Mouse (Mus musculus) cerebellum, adult (tissue): Measurements from ENCODE around the gene Nynrin.

Source experiments
- ATAC-seq: cut with Nextera tagmentation; 2 replicates; pipeline ENCODE4 v1.9.2; 2017; ENCODE audit warnings: mild to moderate bottlenecking, moderate library complexity, mixed read lengths; ENCODE audit not compliant: insufficient number of reproducible peaks, low FRiP score, low TSS enrichment

Nynrin gene

DNA sequence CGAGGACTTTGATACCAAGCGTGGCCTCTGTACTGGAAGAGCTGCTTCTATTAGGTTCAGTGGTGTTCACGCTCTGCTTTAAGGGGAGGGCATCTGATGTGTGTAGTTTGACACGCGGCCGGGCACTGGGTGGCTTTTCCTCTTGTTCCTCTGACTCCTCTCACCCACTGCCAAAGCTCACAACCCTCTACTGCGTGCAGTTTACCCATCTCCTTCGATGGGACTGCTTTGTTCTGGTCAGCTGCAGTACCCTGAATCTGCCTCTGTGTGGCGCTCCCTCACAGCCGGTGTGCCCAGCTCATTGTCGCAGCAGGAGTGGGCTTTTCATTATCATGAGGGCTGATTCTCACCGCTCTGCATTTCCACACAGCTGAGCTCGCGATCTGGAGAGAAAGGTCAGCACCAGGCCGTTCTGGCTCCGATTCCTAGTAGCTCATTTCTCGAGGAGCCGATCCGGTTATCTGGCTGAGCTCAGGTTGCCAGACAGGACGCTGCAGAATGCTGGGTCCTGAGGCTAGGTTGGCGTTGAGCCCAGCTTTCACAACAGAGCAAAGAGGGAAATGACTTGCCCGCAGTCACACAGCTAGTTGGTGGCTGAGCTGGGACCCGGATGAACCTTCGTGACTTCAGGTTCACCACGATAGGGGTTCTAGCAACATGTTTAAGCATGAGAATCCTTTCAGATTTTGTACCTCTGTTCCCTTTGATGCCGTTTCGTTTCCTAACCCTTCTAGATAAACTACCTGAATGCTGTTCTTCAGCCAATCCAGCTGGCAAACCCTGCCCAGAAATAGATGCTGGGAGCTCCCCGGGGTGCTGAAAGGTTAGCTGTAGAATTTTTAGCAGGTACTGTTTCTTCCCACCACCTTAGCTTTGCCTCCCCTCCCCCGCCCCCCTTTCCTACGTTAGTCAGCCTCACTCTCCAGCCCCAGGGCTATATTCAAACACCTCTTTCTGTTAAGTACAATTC lies 20.2 kb downstream of the Nynrin start:
- peak; percentile 74 for ATAC-seq

DNA sequence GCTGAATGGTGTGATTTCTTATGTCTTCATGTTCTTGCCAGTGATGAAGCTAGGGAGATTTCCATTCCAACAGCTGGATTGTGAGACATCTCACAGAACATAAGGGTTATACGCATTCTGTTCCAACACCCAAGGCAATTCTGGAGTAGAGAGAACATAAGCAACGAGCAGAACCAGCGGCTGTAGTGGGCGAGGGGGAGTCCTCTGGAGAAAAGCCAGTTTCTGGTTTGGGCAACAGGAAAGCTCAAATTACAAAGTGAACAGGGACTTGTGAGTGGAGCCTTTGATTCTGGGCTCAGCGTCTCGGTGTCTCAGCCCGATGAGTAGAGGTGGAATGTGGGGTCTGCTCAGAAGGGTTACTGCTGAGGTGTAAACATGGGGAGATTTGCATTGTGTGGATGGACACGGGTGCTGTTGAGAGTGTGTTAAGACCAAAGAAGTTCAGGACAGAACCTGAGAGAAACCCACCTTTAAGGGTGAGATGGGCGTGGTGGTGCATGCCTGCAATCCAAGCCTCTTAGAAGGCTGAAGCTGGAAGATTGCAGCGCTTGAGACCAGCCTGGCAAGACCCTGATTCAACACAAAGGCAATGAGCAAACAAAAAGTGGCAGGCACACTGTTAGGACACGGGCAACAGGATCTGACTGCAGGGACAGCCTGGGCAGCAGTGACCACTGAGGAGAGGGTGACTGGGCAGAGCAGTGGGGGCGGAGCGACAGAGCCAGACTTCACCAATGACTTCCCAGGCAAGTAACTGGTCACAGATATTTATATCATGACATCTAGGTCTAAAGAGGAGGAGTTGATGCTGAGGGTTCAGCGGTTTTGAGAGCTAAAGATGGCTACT lies 23.9 kb downstream of the Nynrin start:
- no peak for ATAC-seq

DNA sequence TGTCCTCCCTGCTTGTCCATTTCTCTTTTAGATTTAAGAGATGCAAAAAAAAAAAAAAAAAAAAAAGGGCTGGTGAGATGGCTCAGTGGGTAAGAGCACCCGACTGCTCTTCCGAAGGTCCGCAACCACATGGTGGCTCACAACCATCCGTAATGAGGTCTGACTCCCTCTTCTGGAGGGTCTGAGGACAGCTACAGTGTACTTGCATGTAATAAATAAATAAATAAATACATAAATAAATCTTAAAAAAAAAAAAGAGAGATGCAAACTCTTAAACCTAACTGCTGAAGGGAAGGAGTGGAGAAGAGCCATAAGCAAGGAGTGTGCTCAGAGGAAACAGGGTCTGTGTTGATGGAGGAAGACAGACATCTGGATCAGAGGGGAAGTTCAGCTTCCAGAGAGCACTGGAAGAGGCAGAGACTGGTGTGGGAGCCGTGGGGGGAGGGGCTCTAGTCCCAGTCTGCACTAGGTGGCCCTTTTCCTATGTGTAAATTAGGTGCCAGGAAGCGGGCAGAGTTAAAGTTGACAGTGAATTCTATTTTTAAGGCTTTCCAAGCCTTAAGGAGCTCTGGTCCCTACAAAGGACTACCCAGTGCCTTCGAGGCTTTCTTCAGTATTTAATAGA lies 24.6 kb downstream of the Nynrin start:
- no peak for ATAC-seq

DNA sequence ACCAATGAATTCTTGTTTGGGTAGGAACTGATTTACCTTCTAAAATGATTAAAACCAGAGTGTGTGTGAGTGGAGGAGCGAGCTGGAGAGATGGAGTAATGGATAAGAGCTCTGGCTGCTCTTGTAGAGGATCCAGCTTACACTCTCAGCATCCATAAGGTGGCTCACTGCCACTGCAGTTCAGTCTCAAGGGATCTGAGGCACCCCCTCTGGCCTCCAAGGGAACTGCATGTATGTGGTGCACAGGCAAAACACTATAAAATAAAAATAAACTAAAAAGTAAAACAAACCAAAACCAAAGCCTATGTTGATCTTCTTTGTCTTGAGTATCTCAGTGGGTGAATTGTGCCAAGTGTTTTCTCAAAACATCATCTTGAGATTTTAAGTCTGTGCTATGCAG lies 25.8 kb downstream of the Nynrin start:
- ATAC-seq, result no peak

DNA sequence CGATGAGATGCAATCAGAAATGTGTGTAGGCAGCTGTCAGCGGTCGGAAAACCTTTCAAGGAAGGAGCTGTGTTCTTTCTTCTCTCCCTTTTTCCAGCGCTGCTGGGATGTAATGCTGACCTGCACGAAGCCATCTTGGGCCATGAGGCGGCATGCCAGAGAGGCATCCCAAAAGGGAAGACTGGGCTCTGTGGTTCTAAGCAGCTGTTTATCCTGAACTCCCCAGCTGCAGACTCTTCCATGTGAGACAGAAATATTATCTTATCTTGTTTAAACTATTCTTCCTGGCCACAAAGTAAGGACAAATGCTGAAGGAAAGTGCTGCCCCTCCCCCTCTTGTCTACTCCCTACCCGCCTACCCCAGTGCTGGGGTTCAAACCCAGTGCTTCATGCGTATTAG lies 27.2 kb downstream of the Nynrin start:
- ATAC-seq, result no peak

DNA sequence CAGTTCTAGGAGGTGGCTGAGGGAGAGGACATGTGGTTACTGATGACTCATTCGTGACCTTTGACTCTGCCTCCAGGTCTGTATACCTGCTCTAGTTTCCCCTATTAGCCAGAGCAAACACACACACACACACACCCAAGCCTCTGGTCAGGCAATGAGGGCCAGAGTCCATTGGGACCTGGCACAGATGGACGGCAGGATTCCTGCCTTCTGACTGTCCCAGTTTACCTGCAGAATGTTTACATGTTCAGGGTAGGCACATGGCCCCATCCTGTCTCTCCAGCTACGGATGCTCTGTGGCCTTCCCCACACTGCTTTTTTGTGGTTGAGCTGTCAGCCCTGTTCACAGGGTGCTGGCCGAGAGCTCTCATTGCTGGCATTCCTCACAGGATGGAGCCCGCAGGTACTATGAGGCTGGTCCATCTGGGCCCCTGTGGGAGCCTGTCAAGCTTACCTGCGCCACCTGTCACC lies 28.4 kb downstream of the Nynrin start:
- ATAC-seq, result peak; percentile 69

DNA sequence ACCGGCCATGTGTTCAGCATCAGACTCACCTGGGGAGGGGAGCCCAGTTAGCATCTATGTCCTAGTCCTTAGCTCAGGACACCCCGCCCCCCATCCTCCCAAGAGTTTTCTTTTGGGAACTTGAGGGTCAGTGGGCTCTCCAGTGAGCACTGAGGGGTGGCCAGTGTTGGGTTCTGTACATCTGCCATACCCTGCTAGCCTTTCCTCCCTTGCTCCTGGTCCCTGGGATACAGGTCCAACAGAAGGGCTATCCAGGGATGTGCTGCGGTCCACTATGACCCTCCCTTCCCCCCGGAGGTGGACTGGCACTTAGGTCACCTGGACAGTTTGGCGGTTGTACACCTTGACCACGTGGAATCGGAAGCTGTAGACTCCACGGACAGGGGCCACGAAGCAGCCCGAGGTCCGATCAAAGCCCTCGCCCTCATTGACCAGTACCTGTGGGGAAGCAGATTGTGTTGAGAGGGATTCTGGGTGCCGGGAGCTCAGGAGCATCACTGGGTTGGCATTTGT lies 29.4 kb downstream of the Nynrin start:
- no peak for ATAC-seq

DNA sequence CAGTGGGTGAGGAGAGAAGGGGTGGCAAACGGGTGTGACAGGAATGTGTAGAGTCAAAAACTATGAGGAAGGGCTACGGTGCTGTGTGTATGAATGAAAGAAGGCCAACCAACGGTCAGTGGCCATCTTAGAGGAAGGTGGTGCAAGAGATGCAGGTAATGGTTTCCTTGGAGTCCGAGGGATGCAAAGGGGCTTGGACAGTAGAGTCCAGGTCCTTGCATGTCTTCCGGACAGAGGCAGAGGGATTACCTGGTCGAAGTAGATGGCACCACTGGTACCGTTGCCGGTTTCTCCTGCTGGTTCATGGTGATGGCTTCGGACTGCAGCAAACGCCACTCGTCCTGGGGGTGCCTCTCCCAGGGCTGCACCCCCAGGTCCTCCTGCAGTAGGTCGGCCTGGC lies 29.9 kb downstream of the Nynrin start:
- ATAC-seq, result no peak

DNA sequence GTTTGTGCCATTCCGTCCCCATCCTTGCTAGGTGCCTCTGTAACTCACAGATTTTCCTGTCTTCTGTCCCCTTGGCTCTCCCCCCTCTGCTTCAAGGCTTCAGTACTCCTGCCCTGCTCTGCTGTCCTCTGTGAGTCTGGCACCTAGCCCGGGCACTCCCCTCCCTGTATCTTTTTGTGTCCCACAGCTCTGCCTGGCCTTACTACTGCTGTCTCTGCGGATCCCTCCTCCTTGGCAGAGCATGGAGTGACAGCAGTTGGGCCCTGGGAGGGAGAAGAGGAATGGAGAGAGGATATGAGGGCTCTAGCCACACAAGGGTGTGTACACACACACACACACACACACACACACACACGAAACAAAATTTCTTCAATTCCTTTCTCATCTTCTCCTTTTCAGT lies 30.4 kb downstream of the Nynrin start, which contains the start of gene Cbln3:
TSS of gene Cbln3 (minus strand) at position 227 of the 400 bp plus-strand sequence.
- peak; percentile 70 for ATAC-seq

DNA sequence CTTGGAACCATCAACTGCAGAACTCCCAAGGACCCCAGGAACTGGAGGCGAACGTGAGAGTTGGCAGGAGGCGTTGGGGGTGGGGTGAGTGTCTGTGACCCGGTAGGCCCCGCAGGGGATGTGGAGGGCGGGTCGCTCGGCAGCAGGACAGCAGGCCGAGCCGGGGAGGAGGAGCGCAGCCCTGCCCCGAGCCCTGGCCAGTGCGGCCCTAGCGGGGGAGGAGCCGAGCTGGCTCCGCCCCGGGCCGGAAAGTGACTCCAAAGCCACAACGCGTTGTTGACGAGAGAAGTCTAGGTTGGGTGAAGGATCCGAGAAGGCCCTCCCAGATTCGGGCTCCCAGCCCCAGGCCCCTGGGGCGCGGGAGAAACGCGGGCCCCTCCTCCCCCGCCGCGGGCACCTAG lies 30.9 kb downstream of the Nynrin start, which contains the start of gene Khnyn:
TSS of gene Khnyn (plus strand) at position 235 of the 401 bp plus-strand sequence.
- peak; percentile 50 for ATAC-seq

DNA sequence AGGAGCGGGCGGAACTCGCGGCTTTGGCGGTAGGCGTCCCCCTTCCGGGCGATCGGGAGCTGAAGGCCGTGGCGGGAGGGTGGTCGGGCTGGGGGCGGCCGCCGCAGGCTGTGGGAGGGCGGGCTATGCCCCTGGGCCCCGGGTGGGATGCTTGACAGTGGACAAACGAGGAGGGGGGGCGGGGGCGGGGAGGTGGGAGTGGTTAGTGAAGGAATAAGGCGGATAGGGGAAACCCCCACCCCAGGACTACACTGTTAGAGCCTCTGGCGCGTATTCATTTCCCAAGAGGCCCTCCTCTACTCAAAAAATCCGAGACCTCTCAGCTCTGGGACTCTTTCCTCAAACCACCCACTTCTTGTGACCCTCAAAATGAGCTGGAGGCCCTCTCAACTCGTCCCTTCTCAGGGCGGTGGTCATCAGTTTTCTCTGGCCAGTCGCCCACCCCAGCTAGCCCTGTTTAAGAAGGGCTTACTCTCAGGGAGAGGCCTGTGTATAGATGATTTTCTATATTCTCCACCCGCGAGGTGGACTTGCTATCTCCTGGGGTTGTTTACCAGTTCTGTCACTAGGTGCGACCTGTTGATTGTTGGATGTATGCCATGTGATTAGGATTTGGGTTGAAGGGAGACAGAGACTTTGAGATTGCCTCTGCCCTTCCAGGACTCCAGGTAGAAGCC lies 31.4 kb downstream of the Nynrin start:
- no peak for ATAC-seq

DNA sequence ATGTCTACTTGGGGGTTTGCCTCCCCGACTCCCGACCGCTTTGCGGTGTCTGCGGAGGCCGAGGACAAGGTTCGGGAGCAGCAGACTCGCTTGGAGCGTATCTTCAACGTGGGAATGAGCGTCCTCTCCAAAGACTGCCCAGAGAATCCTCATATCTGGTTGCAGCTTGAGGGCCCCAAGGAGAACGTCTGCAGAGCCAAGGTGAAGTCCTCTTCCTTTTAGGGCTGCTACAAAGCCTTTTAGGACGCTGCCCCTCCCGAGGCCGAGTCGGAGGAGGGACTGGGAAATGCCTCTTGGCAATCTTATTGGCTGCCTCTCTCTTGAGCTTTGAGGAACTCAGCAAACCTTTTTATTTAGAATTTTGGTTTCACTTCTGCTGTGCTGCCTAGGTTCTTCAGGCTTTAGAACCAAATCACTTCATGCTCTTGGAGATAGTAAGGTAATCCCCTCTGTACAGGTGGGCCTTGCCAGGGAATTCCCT lies 32.0 kb downstream of the Nynrin start:
- ATAC-seq, result no peak

DNA sequence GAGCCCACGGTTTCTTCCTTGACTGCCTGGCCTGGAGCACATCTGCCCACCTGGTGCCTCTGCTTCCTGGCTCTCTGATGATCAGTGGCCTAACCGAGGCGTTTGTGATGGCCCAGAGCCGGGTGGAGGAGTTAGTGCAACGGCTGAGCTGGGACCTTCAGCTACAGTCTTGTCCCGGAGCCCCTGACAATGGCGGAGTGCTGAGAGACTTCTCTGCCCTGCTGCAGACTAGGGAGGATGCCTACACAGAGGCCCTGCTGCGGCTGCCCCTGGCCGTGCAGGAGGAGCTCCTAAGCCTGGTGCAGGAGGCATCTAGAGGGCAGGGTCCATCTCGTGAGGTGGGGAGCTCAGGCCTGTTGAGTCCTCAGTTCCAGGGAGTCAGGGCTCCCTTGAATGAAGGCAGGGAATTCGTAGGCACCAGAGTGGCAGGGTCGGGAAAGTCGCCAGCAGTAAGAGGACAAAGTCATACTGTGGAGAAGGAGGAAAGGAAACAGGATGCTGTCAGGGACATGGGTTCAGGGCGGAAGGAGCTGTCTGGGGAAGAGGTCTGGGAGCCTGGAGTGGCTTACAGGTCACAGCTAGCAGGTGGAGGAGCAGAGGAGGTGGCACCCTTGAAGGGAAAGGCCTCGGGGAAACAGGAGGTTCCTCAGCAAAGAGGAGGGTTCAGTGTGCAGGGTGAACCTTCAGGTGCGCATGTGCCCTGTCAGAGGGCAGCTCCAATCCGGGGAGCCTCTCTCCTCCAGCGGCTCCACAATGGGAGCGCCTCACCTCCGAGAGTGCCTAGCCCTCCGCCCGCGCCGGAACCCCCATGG lies 33.0 kb downstream of the Nynrin start:
- ATAC-seq, result no peak

DNA sequence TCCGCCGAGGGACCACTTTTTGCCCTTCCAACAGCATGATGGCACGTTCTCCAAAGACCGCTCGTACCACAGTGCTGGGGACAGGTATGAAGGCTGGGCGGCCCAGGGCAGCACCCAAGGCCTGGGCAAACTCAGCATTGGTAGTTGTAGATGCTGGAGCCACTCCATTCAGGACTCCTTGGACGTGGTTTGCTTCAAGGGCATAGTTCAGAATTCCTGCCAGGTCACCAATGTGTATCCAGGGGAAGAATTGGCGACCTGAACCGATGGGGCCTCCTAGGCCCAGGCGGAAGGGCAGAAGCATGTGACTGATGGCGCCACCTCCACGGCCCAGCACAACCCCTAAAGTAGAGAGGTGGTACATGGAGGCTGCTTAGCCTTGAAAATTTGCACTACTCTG lies 43.9 kb downstream of the Nynrin start:
- no peak for ATAC-seq

DNA sequence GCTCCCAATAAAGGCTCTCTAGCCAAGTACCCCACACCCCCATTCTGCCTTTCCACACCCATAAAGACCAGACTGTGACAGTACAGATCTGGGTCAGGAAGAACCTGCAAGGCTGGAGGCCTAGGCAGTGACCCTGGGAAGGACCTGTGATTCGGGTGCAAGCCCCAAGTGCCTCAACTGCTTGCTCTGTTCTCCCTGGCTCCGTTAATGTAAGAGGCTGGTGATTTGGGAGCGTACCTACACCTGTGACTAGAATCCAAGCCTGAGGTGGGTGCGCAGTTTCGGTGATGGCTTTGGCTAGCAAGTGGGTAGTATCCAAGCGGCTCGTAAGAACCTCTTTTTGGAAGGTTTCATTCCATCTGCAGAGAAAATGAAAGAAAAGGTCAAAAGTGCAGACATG lies 45.1 kb downstream of the Nynrin start:
- ATAC-seq, result no peak

DNA sequence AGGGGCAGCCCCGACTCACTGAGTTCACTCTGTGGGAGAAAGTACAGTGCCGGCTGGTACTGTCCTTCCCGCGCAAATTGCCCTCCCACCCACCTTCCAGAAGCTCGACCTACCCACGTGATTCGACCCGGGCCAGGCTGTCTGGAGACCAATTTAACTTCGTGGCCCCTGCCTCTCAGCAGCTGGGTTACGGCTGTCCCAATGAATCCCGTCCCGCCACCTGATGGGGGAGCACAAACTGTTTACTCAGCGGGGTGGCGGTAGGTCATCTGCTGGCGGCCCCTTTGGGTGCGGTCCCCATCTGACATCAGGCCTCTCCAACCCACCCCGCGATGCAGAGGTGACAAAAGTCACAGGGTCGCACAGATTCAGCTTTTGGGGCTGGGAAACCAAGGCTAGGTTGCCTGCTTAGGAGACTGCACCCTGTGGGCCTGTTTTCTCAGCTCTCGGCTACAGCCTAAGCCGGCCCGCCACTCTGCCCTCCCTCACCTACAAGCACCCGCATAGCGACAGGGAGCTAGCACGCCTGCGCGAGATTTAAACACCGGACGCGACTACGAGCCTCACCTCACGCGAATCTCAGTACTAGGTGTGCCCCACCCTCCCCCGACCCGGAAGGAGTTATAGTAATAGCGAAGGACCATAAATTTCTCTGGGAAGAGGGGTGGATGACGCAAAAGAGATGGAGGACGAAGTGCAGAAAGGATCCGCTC lies 46.0 kb downstream of the Nynrin start, which contains the start of gene Sdr39u1:
TSS of gene Sdr39u1 (minus strand) at position 593 of the 713 bp plus-strand sequence.
- ATAC-seq, result peak; percentile 95

DNA sequence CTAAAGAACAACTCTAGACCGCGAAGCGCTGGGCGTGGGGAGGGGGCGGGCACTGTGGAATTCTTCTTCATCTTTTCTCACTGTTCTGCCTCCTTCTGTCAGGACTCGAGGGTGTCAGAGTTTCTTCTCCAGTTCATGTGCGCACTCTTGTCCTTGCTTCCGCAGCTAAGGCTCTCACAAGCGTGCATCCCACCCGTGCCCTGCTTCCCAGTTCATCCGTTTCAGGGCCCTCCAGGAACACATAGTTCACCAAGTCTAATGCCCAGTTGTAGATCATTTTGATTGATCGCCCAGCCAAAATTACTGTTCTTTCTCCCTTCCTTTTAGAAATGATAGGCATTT lies 46.6 kb downstream of the Nynrin start:
- ATAC-seq, result 0 out of 2 replicates have a peak, but pooled peaks have one; percentile 7

DNA sequence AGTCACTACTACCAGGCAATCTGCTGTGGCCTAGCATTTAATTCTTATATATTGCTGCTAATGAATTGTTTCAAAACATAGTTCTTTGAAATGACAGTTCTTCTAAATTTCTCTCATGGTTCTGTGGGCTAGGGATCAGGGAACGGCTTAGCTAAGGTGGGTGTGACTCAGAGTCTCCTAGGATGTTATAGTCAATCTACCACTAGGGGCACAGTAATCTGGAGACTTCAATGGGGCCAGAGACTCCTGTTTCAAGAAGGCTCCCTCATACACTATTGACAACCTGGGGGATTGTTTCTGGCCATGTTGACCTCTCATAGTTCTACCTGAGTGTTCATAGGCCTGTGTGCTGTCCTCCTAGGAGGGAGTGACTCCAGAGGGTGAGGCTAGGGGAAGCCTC lies 51.7 kb downstream of the Nynrin start:
- ATAC-seq, result no peak
